Mouse (Mus musculus): Measurements from ENCODE around the gene Gm4756. TPM values are rescaled to one million over a fixed set of nuclear protein-coding genes. Genes with fewer than 3 reads are reported as not detected.

The Gm4756 gene
- total and polyA plus RNA-seq, 3 experiments, result not detected

DNA sequence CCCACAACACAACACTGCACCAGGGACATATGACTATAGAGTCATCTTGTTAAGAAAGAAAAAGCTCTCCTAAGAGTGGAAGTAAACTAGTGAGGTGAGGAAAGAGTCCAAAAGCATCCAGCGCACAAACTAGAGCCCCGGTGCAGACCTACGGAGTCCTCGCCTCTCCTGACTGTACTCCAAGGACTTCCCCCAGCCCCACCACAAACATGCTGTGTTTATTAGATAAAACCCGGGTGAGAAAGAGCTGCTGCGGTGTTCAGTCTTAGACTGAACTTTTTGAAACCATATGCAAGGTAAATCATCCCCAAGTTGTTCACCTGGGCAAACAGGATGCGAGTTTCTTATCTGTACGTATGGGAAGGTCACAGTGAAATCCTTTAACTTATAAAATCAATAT lies 21.5 kb upstream of the Gm4756 start:
- Histone ChIP-seq H3K4me1 (ENCODE audit: control insufficient read depth in 1 of 2, insufficient read depth in 2 of 2) (peaks cover 2 to 21% of the 10 kb centered on the region in 2 experiments; a peak in 3 of 4 replicates), H3K4me2 (ENCODE audit: insufficient read depth, low read depth, poor library complexity, severe bottlenecking) (no peak overlapping the region), H3K9me3 (replicated peaks; ENCODE audit: low read length) (peaks cover 9% of the 10 kb centered on the region), H3K27ac (ENCODE audit: insufficient read depth, low read depth) (no peak overlapping the region), H3K4me3 (replicated peaks in 1 of 3; ENCODE audit: low read depth in 2 of 3, low read length in 2 of 3, poor library complexity in 1 of 3) (no peak overlapping the region), H3K9ac (ENCODE audit: insufficient read depth, low read depth) (no peak overlapping the region), H3K27me3 (replicated peaks) (no peaks in the 10 kb centered on the region), H3K79me2 (replicated peaks; ENCODE audit: control insufficient read depth, extremely low read depth, insufficient read depth, poor library complexity, severe bottlenecking) (no peaks in the 10 kb centered on the region), H3K36me3 (replicated peaks in 1 of 2; ENCODE audit: control insufficient read depth in 1 of 2, insufficient read depth in 1 of 2, low read length in 1 of 2) (no peaks in the 10 kb centered on the region)
- DNase-seq (ENCODE audit: extremely low read depth), result no peak
- no peak for TF ChIP-seq MAX (IDR thresholded peaks at IDR 0.05; ENCODE audit: low read length)
- no peak for TF ChIP-seq MYC (IDR thresholded peaks at IDR 0.05; ENCODE audit: low read depth, low read length)
- TF ChIP-seq TBP (conservative IDR thresholded peaks at IDR 0.05; ENCODE audit: low read depth, low read length), result no peak
- TF ChIP-seq E2F4 (IDR thresholded peaks at IDR 0.05; ENCODE audit: insufficient replicate concordance, low read depth, low read length), result no peak
- dilution Hi-C loops (cut with MboI; ENCODE audit: extremely low pct_ligation_motif_present, extremely low pct_unique_long_range_greater_than_20kb, low sequenced_read_pairs) (no loop called here), in situ Hi-C loops (cut with MboI; ENCODE audit: low pct_ligation_motif_present, low pct_unique_long_range_greater_than_20kb, low sequenced_read_pairs) (loop anchor here (25.0 kb wide), 1 partner anchor 134 kb away; the partner anchor contains the start of gene Pcnx4)

GRCm38 (mm10) chr12:72667868-72668469 lies 18.5 kb upstream of the Gm4756 start:
- H3K4me1 ChIP-seq (ENCODE audit: control insufficient read depth in 1 of 2, insufficient read depth in 2 of 2), result peaks cover 5 to 23% of the 10 kb centered on the region in 2 experiments
- no peak overlapping the region for H3K9ac ChIP-seq (ENCODE audit: insufficient read depth, low read depth)
- H3K4me2 ChIP-seq (ENCODE audit: insufficient read depth, low read depth, poor library complexity, severe bottlenecking), result no peak overlapping the region
- no peak overlapping the region for H3K4me3 ChIP-seq (replicated peaks in 1 of 3; ENCODE audit: low read depth in 2 of 3, low read length in 2 of 3, poor library complexity in 1 of 3)
- H3K79me2 ChIP-seq (replicated peaks; ENCODE audit: control insufficient read depth, extremely low read depth, insufficient read depth, poor library complexity, severe bottlenecking), result no peaks in the 10 kb centered on the region
- TF ChIP-seq POLR2A (IDR thresholded peaks at IDR 0.05; ENCODE audit: low read depth, low read length) (no peak), JUND (conservative IDR thresholded peaks at IDR 0.05; ENCODE audit: low read depth, low read length) (no peak), EP300 (IDR thresholded peaks at IDR 0.05; ENCODE audit: low read length) (no peak), MAFK (IDR thresholded peaks at IDR 0.05; ENCODE audit: insufficient replicate concordance, low read length) (no peak), MAZ (IDR thresholded peaks at IDR 0.05; ENCODE audit: low read depth, low read length) (no peak), USF2 (conservative IDR thresholded peaks at IDR 0.05; ENCODE audit: low read depth, low read length) (no peak), CTCF (conservative IDR thresholded peaks at IDR 0.05 in 1 of 2, IDR thresholded peaks at IDR 0.05 in 1 of 2; ENCODE audit: low read depth in 2 of 2, low read length in 2 of 2) (no peak), POLR2AphosphoS2 (IDR thresholded peaks at IDR 0.05; ENCODE audit: low read depth, low read length) (no peak), IRF4 (IDR thresholded peaks at IDR 0.05; ENCODE audit: low read depth, low read length) (no peak), PAX5 (IDR thresholded peaks at IDR 0.05; ENCODE audit: low read length) (no peak), BHLHE40 (IDR thresholded peaks at IDR 0.05; ENCODE audit: low read depth, low read length) (no peak), MXI1 (IDR thresholded peaks at IDR 0.05; ENCODE audit: low read depth, low read length) (no peak)
- no peak for DNase-seq (ENCODE audit: extremely low read depth)
- no peaks in the 10 kb centered on the region for H3K36me3 ChIP-seq (replicated peaks in 1 of 2; ENCODE audit: control insufficient read depth in 1 of 2, insufficient read depth in 1 of 2, low read length in 1 of 2)
- dilution Hi-C loops (cut with MboI; ENCODE audit: extremely low pct_ligation_motif_present, extremely low pct_unique_long_range_greater_than_20kb, low sequenced_read_pairs), result no loop called here
- peaks cover 5% of the 10 kb centered on the region for H3K9me3 ChIP-seq (replicated peaks; ENCODE audit: low read length)
- no peaks in the 10 kb centered on the region for H3K27me3 ChIP-seq (replicated peaks)
- H3K27ac ChIP-seq (ENCODE audit: insufficient read depth, low read depth), result no peak overlapping the region
- in situ Hi-C loops (cut with MboI; ENCODE audit: low pct_ligation_motif_present, low pct_unique_long_range_greater_than_20kb, low sequenced_read_pairs), result loop anchor here (25.0 kb wide), 1 partner anchor 131 kb away; the partner anchor contains the start of gene Pcnx4
